Mouse (Mus musculus) C2C12 (cell line): Measurements from ENCODE around the gene Stk33. TPM values are rescaled to one million over a fixed set of nuclear protein-coding genes. Genes with fewer than 3 reads are reported as not detected.

Source experiments
- H3K27me3 ChIP-seq: one replicate; pipeline ENCODE4 v1.6.1; 2011; ENCODE audit not compliant: control insufficient read depth, insufficient read depth, insufficient read length
- H3K36me3 ChIP-seq: one replicate; pipeline ENCODE4 v1.6.1; 2011; ENCODE audit not compliant: control insufficient read depth, insufficient read depth
- H3K4me3 ChIP-seq: one replicate; pipeline ENCODE4 v1.5.1; 2011; ENCODE audit warnings: mild to moderate bottlenecking, control low read depth; ENCODE audit not compliant: poor library complexity, insufficient read depth, severe bottlenecking
- H3K79me2 ChIP-seq: one replicate; pipeline ENCODE4 v1.6.1; 2011; ENCODE audit not compliant: control insufficient read depth, insufficient read depth
- H3K79me3 ChIP-seq: one replicate; pipeline ENCODE4 v1.6.1; 2011; ENCODE audit warnings: low read depth, control low read depth
- H3ac ChIP-seq: one replicate; pipeline ENCODE3; 2011; ENCODE audit warnings: low read depth; ENCODE audit not compliant: control insufficient read depth, insufficient read length
- CEBPB ChIP-seq: IDR thresholded peaks from one replicate; pipeline ENCODE4 v1.6.1; 2011; ENCODE audit warnings: low read depth, mild to moderate bottlenecking, control low read depth, moderate library complexity
- CTCF ChIP-seq: IDR thresholded peaks from one replicate; pipeline ENCODE4 v1.5.1; 2011; ENCODE audit not compliant: control insufficient read depth, insufficient read depth, insufficient read length
- FOSL1 ChIP-seq: IDR thresholded peaks from one replicate; pipeline ENCODE4 v1.8.0; 2011; ENCODE audit warnings: mild to moderate bottlenecking, low read length; ENCODE audit not compliant: poor library complexity, insufficient read depth, severe bottlenecking
- MAX ChIP-seq: IDR thresholded peaks from one replicate; pipeline ENCODE4 v1.6.1; 2011; ENCODE audit warnings: mild to moderate bottlenecking, control low read depth
- MYOD1 ChIP-seq: IDR thresholded peaks from one replicate; pipeline ENCODE4 v1.6.1; 2011; ENCODE audit warnings: low read depth; ENCODE audit not compliant: control insufficient read depth, insufficient read length
- MYOG ChIP-seq: IDR thresholded peaks from one replicate; pipeline ENCODE4 v1.6.1; 2011; ENCODE audit not compliant: control insufficient read depth, insufficient read length; ENCODE audit errors: extremely low read depth
- USF1 ChIP-seq: IDR thresholded peaks from one replicate; pipeline ENCODE4 v1.6.1; 2011; ENCODE audit warnings: low read depth, mild to moderate bottlenecking, control low read depth, moderate library complexity
- polyA plus RNA-seq: library from polyadenylated mRNA; unstranded; fragments of >200 nt; fragmentation: generic; extraction: Trizol; gene quantifications from one replicate; pipeline ENCODE4 v1.2.1, GENCODE M21; 2012; ENCODE audit warnings: missing spikeins

The Stk33 gene
- polyA plus RNA-seq, 1 experiment: 0.02 TPM

DNA sequence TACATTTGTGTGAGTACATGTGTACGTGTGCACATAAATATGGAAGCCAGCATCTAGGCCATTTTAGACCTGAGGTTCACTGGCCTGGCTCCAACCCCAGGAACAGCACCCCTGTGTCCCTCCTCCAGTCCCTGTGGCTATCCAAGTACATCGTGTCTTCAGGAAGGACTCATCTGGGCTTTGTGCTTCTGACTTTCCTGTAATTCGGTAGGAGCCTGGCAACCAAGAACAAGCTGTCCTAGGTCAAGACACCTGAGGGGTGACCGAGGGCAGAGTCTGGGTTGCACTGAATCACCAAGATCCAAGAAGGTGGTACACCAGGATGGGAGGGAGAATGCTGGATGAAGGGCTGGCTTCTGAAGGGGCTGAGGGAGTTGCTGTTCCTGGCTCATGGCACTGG lies 163.0 kb downstream of the Stk33 start:
- Histone ChIP-seq H3K4me3 (no peak overlapping the region), H3K27me3 (no peaks in the 10 kb centered on the region), H3K36me3 (no peaks in the 10 kb centered on the region), H3K79me2 (no peaks in the 10 kb centered on the region), H3K79me3 (no peaks in the 10 kb centered on the region), H3ac (no peak overlapping the region)
- TF ChIP-seq CTCF (no peak), MYOG (no peak), MAX (no peak), FOSL1 (no peak), CEBPB (no peak), USF1 (no peak), MYOD1 (no peak)

- H3K79me3 ChIP-seq: no peaks in the 10 kb centered on the region
- H3K4me3 ChIP-seq: no peak overlapping the region
- H3K36me3 ChIP-seq: no peaks in the 10 kb centered on the region
- TF ChIP-seq CTCF (no peak), MYOD1 (no peak), USF1 (no peak)
- no peaks in the 10 kb centered on the region for H3K27me3 ChIP-seq
- no peaks in the 10 kb centered on the region for H3K79me2 ChIP-seq
- no peak overlapping the region for H3ac ChIP-seq
Measured at GRCm38 (mm10) chr7:109275151-109275550, 163.7 kb downstream of the Stk33 start.

DNA sequence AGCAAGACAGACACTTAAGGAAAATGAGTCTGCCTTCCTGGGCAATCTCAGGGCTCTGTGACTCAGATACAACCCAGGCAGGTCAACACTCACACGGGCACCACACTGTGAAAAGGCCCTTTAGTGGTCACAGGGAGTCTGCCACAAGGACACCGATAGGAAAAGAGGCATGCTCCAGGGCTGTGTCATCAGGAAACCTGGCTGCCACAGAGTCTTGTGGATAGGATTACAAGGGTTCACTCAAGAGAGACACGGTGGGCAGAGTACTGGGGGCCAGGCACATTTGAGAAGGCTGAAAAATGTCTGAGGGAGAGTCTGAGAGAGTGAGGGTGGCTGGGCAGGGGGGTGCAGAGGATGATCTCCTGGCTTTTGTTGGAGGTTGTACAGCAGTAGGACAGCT lies 164.6 kb downstream of the Stk33 start:
- H3K79me3 ChIP-seq: no peaks in the 10 kb centered on the region
- H3K36me3 ChIP-seq: no peaks in the 10 kb centered on the region
- H3K79me2 ChIP-seq: no peaks in the 10 kb centered on the region
- no peaks in the 10 kb centered on the region for H3K27me3 ChIP-seq
- H3K4me3 ChIP-seq: no peak overlapping the region
- TF ChIP-seq MAX: no peak
- TF ChIP-seq CTCF: no peak
- no peak for TF ChIP-seq CEBPB
- TF ChIP-seq MYOG: no peak
- no peak for TF ChIP-seq MYOD1
- no peak for TF ChIP-seq USF1
- no peak for TF ChIP-seq FOSL1
- H3ac ChIP-seq: no peak overlapping the region

- H3ac ChIP-seq: no peak overlapping the region
- no peaks in the 10 kb centered on the region for H3K36me3 ChIP-seq
- no peaks in the 10 kb centered on the region for H3K79me2 ChIP-seq
- no peaks in the 10 kb centered on the region for H3K79me3 ChIP-seq
- peaks cover 3% of the 10 kb centered on the region for H3K27me3 ChIP-seq
- H3K4me3 ChIP-seq: no peak overlapping the region
- TF ChIP-seq CEBPB: no peak
- TF ChIP-seq CTCF: no peak
- TF ChIP-seq MAX: no peak
- TF ChIP-seq MYOG: no peak
- TF ChIP-seq USF1: no peak
- no peak for TF ChIP-seq FOSL1
- no peak for TF ChIP-seq MYOD1
Measured at GRCm38 (mm10) chr7:109269046-109269445, 169.8 kb downstream of the Stk33 start.

DNA sequence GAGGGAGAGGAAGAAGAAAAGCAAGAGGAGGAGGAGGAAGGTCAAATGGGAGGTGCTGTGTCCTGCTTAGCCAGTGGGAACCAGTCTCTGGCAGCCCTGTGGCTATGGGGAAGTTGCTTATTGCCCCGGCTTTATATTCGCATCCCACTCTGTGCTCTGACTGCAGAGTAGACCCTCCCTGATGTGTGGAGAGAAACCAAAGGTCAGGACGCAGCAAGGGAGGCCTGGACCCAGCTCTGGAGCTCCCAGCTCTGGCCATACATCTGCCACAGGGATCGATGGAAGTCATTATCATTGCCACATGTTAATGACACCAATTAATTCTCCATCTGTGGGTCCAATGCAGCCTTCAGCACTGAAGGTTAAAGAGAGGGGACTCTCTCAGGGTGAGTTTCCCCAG lies 171.5 kb downstream of the Stk33 start:
- H3K27me3 ChIP-seq: peaks cover 3% of the 10 kb centered on the region
- H3K4me3 ChIP-seq: no peak overlapping the region
- no peak for TF ChIP-seq MYOG
- TF ChIP-seq MYOD1: no peak
- no peak for TF ChIP-seq CEBPB
- no peak for TF ChIP-seq MAX
- TF ChIP-seq FOSL1: no peak
- no peak for TF ChIP-seq CTCF
- TF ChIP-seq USF1: no peak
- H3ac ChIP-seq: no peak overlapping the region
- H3K79me3 ChIP-seq: no peaks in the 10 kb centered on the region
- H3K36me3 ChIP-seq: no peaks in the 10 kb centered on the region
- no peaks in the 10 kb centered on the region for H3K79me2 ChIP-seq

GRCm38 (mm10) chr7:109266181-109266580 lies 172.7 kb downstream of the Stk33 start:
- Histone ChIP-seq H3K79me2 (no peaks in the 10 kb centered on the region), H3K27me3 (peaks cover 3% of the 10 kb centered on the region), H3K4me3 (no peak overlapping the region), H3K36me3 (no peaks in the 10 kb centered on the region), H3K79me3 (no peaks in the 10 kb centered on the region), H3ac (no peak overlapping the region)
- no peak for TF ChIP-seq USF1
- TF ChIP-seq MAX: no peak
